Mouse (Mus musculus): ENCODE results near the gene Ms4a10. TPM values are rescaled to one million over a fixed set of nuclear protein-coding genes. Genes with fewer than 3 reads are reported as not detected.

The Ms4a10 gene
- total RNA-seq, 2 experiments from 2014 or later: not detected

- intact Hi-C loops (cut with DNase I): no loop called here
- no peak for DNase-seq
These were observed 8.7 kb downstream of the Ms4a10 start for GRCm38 (mm10) chr19:10965721-10966120.

GRCm38 (mm10) chr19:10959978-10960346, 14.5 kb downstream of the Ms4a10 start:
- no peak for DNase-seq
- intact Hi-C loops (cut with DNase I): loop anchor here (2.0 to 5.0 kb wide), 3 partner anchors 48 to 283 kb away; partner anchors contain the start of gene Pga5

GRCm38 (mm10) chr19:10959085-10959977, 15.1 kb downstream of the Ms4a10 start:
- intact Hi-C loops (cut with DNase I): loop anchor here (2.0 kb wide), 1 partner anchor 247 kb away; no protein-coding TSS in a partner anchor

GRCm38 (mm10) chr19:10952021-10952939, 22.2 kb downstream of the Ms4a10 start:
- intact Hi-C loops (cut with DNase I): loop anchor here (2.0 kb wide), 1 partner anchor 71 kb away; no protein-coding TSS in a partner anchor
- DNase-seq: peak; percentile 42 to 46

More at GRCm38 (mm10) chr19:10959085-10959977, 15.1 kb downstream of the Ms4a10 start:
- peak in 1 of 2 experiments; percentile 18 for DNase-seq

GRCm38 (mm10) chr19:10949558-10949957, 24.9 kb downstream of the Ms4a10 start:
- intact Hi-C loops (cut with DNase I): loop anchor here (5.0 kb wide), 1 partner anchor 37 kb away; no protein-coding TSS in a partner anchor
- DNase-seq: no peak

DNA sequence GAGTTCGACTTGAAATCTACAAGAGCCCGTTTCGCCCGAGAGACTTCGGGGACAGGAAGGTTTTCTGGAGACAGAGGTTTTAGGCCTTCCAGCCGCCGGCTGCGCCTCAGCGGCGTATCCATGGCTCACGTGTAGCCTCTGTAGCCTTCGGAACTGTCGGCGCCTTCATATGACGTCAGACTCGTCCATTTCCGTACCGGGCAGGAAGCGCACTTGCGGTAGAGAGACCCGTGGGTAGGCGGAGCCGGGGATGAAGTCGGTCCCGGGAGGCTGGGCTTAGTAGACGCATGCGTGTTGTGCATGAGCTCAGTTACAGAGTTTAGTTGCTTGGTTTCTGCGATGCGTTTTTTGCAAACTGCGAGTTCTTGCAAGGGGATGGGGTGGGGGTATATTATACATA, 25.4 kb downstream of the Ms4a10 start, which contains the start of gene Ccdc86:
Gene Ccdc86, minus strand, starts transcription at position 155 of the 400 bp plus-strand sequence.
- peak; percentile 91 to 93 for DNase-seq
- intact Hi-C loops (cut with DNase I): loop anchor here (5.0 kb wide), 1 partner anchor 37 kb away; no protein-coding TSS in a partner anchor

DNA sequence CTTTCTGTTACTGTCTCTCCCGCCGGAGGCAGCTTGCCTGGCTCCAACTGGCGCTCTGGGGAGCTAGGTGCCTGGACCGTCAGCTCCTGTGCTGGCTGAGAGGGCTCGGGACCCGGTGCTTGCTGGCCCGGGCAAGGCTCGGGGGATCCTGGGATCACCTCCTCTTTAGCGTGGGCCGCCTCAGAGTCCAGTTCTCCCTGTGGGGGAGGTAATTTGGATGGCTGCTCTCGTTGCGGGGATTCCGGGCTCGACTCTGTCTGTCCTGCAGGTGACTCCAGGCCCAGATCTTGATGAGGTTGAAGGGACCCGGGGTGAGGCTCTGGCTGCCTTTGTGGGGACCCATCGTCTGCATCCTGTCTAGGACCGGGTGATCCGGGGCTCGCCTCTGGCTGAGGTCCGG, 26.1 kb downstream of the Ms4a10 start:
- no peak for DNase-seq
- intact Hi-C loops (cut with DNase I): loop anchor here (5.0 kb wide), 1 partner anchor 36 kb away; no protein-coding TSS in a partner anchor

DNA sequence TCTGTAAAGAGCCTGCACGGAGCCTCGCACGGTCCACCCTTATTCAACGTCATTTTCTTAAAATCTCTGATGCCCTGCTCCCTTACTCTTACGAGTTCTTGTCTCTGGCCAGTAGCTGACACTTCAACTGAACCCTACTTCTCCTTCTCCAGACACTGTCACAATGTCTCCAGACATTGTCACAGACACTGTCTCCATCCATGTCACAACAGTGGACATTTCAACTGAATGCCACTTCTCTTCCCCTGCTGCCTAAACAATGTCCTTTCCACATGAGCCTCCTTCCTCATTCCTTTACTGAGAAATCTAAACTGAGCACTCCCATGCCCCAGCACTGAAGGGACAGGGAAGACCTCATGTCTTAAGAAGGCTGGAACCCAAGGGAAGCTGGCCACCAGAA, 27.3 kb downstream of the Ms4a10 start:
- intact Hi-C loops (cut with DNase I): loop anchor here (5.0 kb wide), 1 partner anchor 35 kb away; no protein-coding TSS in a partner anchor
- DNase-seq: no peak

GRCm38 (mm10) chr19:10946506-10946905, 28.0 kb downstream of the Ms4a10 start:
- intact Hi-C loops (cut with DNase I): loop anchor here (5.0 kb wide), 1 partner anchor 34 kb away; no protein-coding TSS in a partner anchor
- DNase-seq: no peak

DNA sequence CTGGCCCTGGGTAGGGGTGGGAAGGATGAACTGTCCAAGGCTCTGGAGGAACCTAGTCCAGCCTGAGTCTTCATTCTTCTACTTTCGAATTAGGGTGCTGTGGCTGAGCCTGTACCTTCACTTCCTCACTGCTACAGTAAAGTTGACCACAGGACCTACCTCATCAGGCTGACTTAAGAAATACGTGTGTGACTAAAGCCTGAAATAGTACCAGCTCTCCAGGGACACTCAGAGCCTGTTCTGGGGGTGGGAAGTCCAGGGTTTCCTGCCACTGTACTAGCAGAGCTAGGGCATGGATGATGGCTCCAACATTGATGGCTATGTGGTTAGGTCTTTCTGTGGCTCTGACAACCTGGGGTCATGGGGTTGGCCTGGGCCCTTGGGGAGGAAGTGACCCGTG, 30.5 kb downstream of the Ms4a10 start:
- no peak for DNase-seq
- intact Hi-C loops (cut with DNase I): no loop called here

- DNase-seq: no peak
- intact Hi-C loops (cut with DNase I): no loop called here
These were observed 33.5 kb downstream of the Ms4a10 start for GRCm38 (mm10) chr19:10940801-10941457.

DNA sequence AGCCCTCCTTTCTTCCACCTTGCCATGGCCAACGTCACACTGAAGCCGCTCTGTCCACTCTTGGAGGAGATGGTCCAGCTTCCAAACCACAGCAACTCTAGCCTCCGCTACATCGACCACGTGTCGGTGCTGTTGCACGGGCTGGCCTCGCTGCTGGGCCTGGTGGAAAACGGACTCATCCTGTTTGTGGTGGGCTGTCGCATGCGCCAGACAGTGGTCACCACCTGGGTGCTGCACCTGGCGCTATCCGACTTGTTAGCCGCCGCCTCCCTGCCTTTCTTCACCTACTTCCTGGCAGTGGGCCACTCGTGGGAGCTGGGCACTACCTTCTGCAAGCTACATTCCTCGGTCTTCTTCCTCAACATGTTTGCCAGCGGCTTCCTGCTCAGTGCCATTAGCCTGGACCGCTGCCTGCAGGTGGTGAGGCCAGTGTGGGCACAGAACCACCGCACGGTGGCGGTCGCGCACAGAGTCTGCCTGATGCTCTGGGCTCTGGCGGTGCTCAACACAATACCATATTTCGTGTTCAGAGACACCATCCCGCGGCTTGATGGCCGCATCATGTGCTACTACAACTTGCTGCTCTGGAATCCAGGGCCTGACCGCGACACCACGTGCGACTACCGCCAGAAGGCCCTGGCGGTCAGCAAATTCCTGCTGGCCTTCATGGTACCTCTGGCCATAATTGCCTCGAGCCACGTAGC, 34.2 kb downstream of the Ms4a10 start:
- peak in 1 of 2 experiments; percentile 29 for DNase-seq
- intact Hi-C loops (cut with DNase I): no loop called here

DNA sequence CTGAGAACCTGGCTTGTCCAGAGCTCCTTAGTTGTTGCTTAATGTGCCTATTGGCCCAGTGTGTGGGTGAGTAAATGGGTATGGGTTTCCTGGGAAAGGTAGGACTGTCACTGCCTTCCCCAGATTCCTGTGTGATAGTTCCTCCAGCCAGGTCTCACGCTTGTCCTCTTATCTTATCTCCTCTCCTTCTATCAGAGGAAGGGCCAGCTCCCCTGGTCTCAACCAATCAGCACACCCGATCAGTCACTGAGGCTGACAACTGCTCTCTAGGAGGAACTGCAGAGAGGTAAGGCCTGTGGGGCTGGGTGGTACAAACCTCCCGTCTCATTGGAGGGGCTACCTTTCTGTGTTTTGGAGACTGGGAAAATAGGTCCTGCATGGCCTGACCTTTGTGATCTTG, 35.7 kb downstream of the Ms4a10 start:
- intact Hi-C loops (cut with DNase I): no loop called here
- DNase-seq: no peak

- intact Hi-C loops (cut with DNase I): no loop called here
These were observed 37.3 kb downstream of the Ms4a10 start, which contains the start of gene Ptgdr2 for GRCm38 (mm10) chr19:10937110-10937563. Ptgdr2 (plus strand) TSS chr19:10937160.

GRCm38 (mm10) chr19:10936077-10936476, 38.4 kb downstream of the Ms4a10 start:
- no peak for DNase-seq
- intact Hi-C loops (cut with DNase I): no loop called here

More at GRCm38 (mm10) chr19:10937110-10937563, 37.3 kb downstream of the Ms4a10 start, which contains the start of gene Ptgdr2:
- DNase-seq: no peak

DNA sequence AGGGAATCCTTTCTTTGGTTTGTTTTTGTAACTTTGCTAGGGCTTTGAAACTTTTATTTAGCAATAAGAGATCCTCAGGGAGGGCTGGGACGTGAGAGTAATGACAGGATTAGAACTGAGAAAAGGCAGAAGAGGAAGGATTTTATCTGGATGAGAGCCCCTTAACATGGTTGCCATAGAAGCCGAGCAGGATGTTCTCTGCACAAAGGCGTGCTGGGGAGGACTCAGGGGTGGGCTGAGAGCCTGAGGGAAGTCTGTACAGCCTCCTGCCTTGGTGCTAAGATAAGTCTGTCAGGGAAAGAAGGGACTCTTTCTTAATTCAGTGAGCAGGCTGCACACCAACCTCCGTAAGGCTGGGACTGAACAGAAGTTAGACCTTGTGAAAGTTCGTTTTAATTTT, 39.4 kb downstream of the Ms4a10 start:
- intact Hi-C loops (cut with DNase I): no loop called here
- DNase-seq: no peak

DNA sequence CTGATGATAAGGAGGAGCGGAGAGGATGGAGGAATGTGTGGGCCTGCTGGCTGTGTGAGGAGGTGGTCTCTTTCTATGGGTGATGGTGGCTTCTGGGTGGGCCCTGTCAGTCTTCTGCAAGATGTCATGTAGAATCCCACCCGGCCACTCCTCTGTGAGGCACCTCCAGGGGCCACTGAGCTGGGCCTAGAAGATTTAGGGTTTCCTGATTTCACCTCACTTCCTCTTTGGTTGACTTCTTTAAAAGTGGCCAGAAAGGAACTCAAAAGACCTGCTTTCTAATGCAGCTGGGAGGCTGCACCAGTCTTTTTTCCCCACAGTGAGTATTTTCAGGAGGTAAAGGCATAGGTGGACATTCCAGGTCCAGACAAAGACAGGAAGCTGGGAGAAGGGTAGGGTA, 43.8 kb downstream of the Ms4a10 start:
- DNase-seq: no peak
- intact Hi-C loops (cut with DNase I): no loop called here

DNA sequence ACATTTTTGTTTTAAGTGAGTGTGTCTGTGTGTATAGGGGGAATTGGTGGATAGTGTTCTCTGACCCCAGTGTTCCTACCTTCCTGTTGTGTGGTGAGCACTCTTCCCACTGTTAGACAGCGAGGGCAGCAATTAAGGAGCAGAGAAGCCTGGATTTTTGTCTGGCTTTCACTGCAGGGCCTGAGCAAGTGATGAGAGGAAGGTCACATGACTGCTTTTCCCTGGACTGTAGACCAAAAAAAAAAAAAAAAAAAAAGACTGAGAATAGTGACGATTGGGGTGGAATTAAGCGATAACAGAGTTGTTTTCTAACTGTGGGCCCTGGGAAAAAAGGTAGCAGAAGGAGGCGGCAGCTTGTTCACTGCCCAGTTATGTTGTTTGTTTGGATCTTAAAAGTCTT, 47.8 kb downstream of the Ms4a10 start:
- intact Hi-C loops (cut with DNase I): no loop called here
- no peak for DNase-seq

DNA sequence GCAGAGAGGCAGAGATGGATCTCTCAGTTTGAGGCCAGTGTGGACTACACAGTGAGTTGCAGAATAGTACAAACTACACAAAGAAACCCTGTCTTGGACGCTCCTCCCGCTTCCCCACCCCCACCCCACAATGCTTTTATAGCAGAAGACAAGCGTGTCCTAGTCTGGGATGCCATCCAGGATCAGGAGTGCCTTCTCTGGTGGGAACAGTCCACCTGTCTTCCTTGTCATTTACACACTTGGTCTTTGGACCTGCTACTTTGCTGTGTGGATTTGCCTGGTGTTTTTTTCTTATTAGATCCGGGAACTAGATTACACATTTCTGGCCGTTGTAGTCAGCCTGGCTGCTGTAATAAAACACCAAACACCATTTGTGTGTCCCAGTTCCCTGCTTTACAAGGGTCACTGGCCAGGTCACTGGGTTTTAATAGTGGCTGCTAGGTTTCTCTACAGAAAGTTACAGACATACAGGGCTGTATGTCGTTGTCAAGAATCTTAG, 48.3 kb downstream of the Ms4a10 start:
- intact Hi-C loops (cut with DNase I): no loop called here
- DNase-seq: no peak
